Mouse (Mus musculus) CH12.LX (cell line): ENCODE measurements at regions not wholly inside any gene's neighbourhood (a gene's known extent, or its start where the extent isn't known, plus 50 kb on each side); places are given as distances from the start of the nearest gene placed in this dataset.

Source experiments
- CTCF ChIP-seq, 2 experiments: IDR thresholded peaks in 1 of 2; conservative IDR thresholded peaks in 1 of 2; 2 replicates each; pipeline ENCODE4 v1.5.1; 2011 to 2012; ENCODE audit warnings: low read depth in 2 of 2, low read length in 2 of 2, improper control_type of control experiment in 1 of 2, inconsistent platforms in 1 of 2, mild to moderate bottlenecking in 1 of 2, moderate library complexity in 1 of 2
- EP300 ChIP-seq: IDR thresholded peaks from 2 replicates; pipeline ENCODE4 v1.6.1; 2011; ENCODE audit warnings: low read length, improper control_type of control experiment
- POLR2A ChIP-seq: IDR thresholded peaks from 2 replicates; pipeline ENCODE4 v1.6.1; 2011; ENCODE audit warnings: low read depth, mild to moderate bottlenecking, improper control_type of control experiment, low read length
- SIN3A ChIP-seq: IDR thresholded peaks from 2 replicates; pipeline ENCODE4 v1.6.1; 2012; ENCODE audit warnings: low read length, improper control_type of control experiment, inconsistent platforms
- TCF12 ChIP-seq: IDR thresholded peaks from 2 replicates; pipeline ENCODE4 v1.6.1; 2014; ENCODE audit warnings: low read depth, mild to moderate bottlenecking, inconsistent platforms, low read length, improper control_type of control experiment

DNA sequence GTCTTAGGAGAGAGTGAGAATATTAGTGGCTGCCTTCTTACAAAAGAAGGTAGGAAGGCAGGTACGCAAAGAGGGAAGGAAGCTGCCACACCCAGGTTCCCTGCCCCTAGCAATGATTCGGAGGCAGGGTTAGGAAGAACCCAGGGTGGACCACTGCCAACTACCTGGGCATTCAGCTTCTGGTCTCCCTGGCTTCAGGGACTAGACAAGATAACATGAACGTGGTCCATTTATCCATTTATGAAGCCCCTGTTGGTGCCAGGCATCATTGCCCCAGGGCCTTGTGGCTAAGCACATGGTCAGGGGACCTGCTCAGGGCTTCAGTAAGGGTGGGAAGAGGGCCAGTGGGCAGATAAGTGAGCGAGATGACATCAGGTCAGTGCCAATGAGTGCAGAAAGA is 73.8 kb downstream of the Tspan17 start:
- TF ChIP-seq POLR2A (no peak), SIN3A (no peak), CTCF (conservative IDR thresholded peaks at IDR 0.05 in 1 of 2, IDR thresholded peaks at IDR 0.05 in 1 of 2; ENCODE audit: low read depth in 2 of 2, low read length in 2 of 2) (no peak), EP300 (no peak), TCF12 (no peak)
